Mouse (Mus musculus): ENCODE results near the gene Nagk. TPM values are rescaled to one million over a fixed set of nuclear protein-coding genes. Genes with fewer than 3 reads are reported as not detected.
"Not testable (repeated sequence)": the region's sequence is repeated elsewhere in the genome, so short reads cannot be mapped to it uniquely, and the experiment has no call there.

Gene Nagk
- total RNA-seq, 2 experiments from 2014 or later: 38.8 to 42.8 TPM

DNA sequence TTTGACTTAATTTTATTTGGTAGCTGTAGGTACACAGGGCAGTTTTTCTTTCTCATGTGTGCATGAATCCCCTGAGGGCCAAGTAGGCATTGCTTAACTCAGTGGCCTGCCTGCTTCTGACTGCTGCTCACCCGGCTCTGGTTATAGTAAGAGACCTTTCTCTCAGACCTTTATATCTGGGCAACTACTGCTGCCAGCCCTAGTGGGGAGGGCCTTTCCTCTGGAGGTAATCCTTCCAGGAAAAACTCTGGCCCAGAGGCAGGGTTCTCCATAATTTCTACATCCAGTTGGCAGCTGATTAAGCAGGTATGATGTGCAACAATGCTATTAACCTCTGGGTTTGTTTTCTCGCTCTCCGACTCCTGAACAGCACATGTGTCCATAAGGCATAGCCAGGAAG, 8.1 kb downstream of the Nagk start:
- DNase-seq: peak; percentile 50

DNA sequence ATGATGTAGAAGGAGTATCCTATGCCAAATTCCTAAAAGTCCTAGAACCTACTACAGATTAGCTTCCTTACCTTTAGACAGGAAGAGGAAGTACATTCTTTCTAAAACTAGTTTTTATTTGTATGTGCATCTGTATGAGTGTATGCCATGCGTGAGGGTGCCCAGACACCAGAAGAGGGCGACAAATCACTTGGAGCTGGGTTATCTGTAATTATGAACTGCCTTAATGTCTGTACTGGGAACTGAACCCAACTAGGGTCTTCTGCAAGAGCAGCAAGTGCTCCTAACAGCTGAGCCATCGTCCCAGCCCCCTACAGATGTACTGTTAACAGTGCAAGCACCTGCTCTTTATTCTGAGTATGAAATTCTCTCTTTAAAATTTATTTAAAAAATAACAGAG, 21.0 kb downstream of the Nagk start:
- no peak for DNase-seq

DNA sequence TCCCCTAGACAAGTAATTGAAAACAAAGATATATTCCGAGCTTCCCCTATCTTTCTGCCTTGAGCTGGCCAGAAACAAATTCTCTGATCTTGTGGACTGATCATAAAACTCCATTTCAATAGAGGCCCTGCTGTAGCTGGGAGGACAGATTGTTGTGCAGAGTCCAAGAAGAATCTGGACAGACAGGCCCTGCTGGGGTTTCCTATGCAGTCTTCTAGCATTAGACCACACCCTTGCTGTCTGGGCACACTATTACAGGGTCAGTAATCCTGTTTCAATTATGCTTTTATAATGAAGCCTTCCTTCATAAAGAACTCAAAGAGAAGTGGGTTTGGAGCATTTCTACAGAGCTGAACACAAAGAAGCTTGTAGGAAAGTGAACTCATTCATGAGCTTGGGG, 24.2 kb downstream of the Nagk start:
- no peak for DNase-seq

DNA sequence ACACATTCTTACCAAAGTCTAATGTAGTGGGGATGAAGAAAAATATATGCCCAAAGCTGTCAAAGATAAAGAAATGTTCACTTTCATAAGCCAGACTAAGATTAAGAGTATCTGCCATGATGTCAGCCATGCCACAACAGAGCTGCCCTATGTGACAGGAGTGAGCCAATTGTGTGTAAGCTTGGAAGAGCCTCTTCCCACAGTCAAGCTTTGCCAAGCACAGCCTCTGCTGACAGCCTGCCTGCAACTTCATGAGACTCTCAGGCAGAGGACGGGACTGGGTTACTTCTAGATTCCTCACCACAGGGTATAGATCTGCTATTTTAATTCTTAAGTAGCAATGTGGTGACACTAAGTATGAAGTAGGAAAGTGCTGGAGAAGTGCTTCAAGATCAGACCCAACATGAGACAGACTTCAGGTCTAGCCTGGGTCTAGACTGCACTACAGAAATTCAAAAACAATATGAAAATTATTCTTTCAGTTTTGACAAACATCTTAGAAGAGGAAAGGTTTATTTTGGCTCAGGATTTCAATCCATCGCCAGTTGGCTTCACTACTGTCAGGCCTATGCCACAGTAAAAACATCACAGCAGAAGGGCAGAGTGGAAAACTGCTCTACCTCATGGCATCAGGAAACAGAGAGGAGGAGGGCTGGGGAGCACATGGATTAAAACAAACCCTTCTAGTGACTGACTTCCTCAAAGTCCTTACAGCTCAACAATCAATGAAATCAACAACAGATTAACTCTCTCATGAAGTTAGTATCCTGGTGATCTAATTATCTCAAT, 26.1 kb downstream of the Nagk start:
- DNase-seq: no peak

DNA sequence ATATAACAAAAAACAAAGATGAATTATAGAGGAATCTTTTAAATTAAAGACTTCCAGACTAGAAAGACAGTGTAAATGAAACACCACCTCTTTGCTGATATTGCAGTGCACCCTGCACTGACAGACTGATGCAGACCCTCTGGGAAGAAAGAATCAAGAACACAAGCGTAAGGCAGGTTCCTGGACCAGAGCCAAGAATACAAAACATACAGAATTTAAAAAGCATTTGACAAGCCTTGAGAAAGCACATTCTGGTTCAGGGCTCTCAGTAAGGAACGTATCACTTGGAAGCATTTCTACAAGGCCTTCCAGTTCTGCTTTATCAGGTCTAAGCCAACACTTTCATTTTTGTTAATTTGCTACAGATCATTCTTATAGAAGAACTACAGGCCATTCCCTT, 27.1 kb downstream of the Nagk start:
- DNase-seq: no peak

DNA sequence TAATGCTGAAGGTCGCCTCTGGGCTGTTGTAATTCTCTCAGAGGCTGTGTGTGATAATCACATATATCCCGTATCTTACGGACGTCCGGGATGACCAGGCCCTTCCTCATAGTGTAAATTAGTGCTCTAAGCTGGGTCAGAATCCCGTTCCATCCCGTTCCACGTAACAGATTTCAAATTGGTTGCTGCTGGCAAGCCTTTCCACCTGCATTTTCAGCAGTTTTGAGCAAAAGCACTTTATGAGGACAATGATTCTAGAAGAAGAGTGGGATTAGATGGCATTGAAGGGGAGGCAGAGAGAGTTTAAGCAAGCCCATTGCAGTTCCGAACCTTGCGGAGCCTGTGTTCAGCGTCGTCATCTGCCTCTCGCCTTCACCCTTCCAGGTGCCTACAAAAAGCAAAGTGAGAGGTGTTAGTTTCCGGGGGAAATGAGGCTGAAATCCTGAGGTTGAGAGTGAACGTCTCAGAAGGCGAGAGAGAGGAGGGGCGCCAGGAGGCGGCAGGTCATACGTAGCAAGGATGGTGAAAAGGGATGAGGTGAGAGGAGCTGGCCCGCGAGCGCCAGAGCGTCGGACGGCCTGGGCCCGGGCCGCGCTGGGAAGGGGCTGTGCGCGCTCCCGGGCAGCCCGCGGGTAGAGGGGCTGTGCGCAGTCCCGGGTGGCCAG, 36.3 kb downstream of the Nagk start:
- no peak for DNase-seq

DNA sequence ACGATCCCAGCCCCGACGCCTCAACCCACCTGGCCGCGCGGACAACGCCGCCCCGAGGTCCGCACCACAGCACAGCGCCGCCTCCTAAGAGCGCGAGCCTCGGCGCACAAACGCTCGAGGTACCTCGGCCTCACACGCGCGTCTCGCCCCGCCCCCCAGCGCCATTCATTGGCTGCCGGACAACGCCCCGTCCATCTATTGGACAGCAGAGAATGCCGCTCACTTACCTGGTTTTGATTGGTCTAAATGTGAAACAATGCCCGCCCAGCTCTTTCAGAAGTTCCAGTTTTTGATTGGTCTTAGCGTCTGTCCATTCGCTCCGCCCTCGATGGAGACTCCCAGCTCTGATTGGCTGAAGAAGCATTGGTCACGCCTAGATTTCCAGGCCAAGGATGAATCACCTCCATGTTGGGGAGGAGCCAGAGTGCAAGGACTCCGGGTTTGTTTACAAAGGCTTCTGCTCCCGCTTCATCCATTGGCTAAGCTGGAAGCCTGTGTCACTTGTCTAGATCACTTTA, 36.9 kb downstream of the Nagk start, which contains the start of gene Paip2b:
Paip2b (minus strand) TSS at position 136 of the 518 bp plus-strand sequence.
- peak; percentile 98 for DNase-seq

DNA sequence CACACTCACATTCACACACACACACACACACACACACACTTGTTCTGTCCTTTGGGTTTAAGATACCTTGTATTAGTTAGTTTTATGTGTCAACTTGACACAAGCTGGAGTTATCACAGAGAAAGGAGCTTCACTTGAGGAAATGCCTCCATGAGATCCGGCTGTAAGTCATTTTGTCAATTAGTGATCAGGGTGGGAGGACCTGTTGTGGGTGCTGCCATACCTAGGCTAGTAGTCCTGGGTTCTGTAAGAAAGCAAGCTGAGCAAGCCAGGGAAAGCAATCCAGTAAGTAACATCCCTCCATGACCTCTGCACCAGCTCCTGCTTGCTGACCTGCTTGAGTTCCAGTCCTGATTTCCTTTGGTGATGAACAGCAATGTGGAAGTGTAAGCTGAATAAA, 37.6 kb downstream of the Nagk start:
- not testable (repeated sequence) for DNase-seq

DNA sequence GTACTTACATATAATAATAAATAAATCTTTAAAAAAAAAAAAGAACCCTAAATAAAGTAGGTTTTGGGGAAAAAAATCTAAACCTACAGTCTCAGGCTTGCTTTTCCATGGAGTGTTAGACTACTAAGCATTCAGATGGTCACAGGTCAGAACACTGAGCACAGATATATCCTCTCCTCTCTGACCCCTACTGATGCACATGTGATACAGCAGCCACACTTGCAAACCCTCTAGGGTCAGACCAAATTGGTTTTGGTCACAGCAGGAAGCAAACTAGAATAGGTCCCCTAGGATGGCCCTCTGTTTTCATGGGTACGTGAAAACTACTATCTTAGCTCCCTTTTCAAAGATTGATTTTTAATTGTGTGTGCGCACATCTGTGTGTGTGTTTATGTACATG, 42.0 kb downstream of the Nagk start:
- no peak for DNase-seq

DNA sequence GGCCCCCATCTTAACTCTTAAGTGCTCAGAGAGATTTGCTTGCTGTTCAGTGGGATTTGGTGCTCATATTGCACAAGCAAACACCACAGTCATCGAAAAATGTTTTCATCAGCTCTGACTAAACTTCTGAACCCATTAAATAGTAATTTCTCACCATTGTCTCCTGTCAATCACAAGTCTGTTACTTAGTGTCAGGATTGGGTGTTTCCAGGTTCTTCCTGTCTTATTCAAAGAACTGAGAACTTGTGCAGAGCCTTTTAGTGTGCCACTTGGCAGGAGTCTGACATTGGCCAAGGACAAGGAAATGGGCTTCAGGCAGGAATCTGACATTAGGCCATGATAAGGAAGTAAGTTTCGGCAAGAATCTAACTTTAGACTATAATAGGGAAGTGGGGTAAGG, 43.3 kb downstream of the Nagk start:
- DNase-seq: no peak

DNA sequence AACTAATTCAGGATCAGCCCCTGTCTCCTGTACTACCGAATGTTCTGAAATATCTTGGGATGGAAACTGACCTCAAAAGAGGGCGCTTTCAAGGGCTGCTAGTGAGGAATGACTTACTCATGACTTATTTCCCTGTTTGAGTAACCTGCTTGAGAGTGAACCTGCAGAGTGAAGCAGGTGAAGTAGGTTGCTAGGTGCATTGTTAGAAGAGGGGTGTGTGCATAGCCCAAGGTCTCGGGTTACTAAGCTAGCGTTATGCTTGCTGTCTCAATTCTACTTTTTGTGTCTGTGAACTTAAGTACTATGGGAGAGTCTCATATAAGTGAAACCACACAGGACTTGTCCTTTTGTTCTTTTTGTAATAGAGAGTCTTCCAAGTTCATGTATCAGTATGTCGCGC, 45.3 kb downstream of the Nagk start:
- DNase-seq: no peak

DNA sequence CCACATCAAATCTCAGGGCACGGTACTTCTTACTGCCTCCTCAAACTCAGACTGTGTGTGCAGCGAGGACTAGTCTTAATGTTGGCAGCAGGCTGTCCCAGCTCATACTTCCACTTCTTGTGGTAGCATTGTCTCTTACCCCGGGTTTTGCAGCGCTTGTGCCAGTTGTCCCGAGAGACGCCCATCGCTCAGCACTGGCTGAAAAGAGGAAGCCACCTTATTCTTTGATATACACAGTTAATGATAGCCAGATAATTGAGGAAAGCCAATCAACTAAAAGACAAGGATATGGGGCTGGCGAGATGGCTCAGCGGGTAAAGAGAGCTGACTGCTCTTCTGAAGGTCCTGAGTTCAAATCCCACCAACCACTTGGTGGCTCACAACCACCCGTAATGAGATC, 50.1 kb downstream of the Nagk start:
- DNase-seq: no peak

DNA sequence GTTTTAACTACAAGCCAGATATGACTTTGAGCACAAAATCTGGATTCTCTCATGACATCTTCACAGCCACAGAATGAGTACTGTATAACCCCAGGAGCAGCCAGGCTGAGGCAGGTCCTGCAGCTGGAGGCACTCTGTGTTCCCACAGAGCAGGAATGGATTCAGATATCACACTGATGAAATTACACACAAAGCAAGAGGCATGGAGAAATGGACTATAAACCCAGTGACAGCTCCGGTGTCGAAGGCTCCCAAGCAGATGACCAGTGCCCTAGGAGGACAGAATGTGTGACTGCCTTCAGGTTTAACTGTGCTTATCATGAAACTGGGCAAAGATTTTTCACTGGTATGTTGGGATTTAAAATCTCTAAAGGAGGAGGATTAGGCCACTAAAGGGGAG, 51.4 kb downstream of the Nagk start:
- DNase-seq: no peak

DNA sequence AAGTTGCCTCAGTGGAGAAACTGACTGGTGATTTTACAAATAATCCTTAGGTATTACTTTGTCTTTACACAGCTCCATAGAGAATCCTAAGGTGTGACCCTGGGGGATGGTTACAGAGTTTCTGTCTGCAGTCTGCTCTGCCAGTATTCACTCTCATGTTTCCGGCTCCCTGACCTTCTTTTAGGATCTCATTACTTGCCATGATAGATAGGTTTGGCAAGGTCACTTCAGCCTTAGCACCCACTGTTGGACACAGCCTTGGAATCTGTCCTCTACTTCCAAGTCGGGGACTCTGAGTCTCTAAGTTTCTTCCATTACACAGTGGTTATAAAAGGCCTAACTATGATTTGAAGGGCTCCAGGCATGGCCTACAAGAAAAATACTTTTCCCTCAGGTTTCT, 54.7 kb downstream of the Nagk start:
- no peak for DNase-seq

Other genes starting within 250 kb of the Nagk start
- 10 to 100 TPM; 18.3 to 23.4 TPM for gene Stambp, start 222.3 kb upstream of the Nagk start, total RNA-seq (2021)
- gene Clec4f, start 138.8 kb upstream of the Nagk start, total RNA-seq (2021): 10 to 100 TPM in 1 of 2 experiments, 1 to 10 TPM in 1; 6.5 to 17.5 TPM
- under 1 TPM; 0.39 to 0.45 TPM for gene Cd207, start 117.1 kb upstream of the Nagk start, total RNA-seq (2021)
- gene Vax2, start 83.7 kb upstream of the Nagk start, total RNA-seq (2021): not detected
- gene Atp6v1b1, start 52.0 kb upstream of the Nagk start, total RNA-seq (2021): not detected
- gene Ankrd53, start 32.3 kb upstream of the Nagk start, total RNA-seq (2021): under 1 TPM in 1 of 2 experiments, not detected in 1; 0.15 TPM
- 10 to 100 TPM; 89.1 to 93.1 TPM for gene Tex261, start 19.2 kb upstream of the Nagk start, total RNA-seq (2021)
- gene Paip2b, start 36.8 kb downstream of the Nagk start, total RNA-seq (2021): 10 to 100 TPM; 24.8 to 25.4 TPM
- gene Zfp638, start 72.1 kb downstream of the Nagk start, total RNA-seq (2021): 10 to 100 TPM; 69.6 to 82.5 TPM
- 10 to 100 TPM; 35.0 to 51.6 TPM for gene Dysf, start 213.6 kb downstream of the Nagk start, total RNA-seq (2021)

All from adrenal gland, postnatal 10 days (tissue).